Mouse (Mus musculus) liver, adult 2 months (tissue): Measurements from ENCODE around the gene Tshz2. TPM values are rescaled to one million over a fixed set of nuclear protein-coding genes. Genes with fewer than 3 reads are reported as not detected.

Experiments used
- DNase-seq: peaks from one replicate; pipeline ENCODE4 v3.0.0-alpha.2; 2011; ENCODE audit warnings: low read depth, low spot score; ENCODE audit errors: extremely low read depth
- H3K27ac ChIP-seq: fragments of 200-500 bp; replicated peaks from 2 replicates; pipeline ENCODE4 v1.5.1; 2012; ENCODE audit warnings: low read depth, mild to moderate bottlenecking, control low read depth, inconsistent platforms, low read length; ENCODE audit not compliant: insufficient read depth
- H3K27me3 ChIP-seq: fragments of 200-500 bp; 2 replicates; pipeline ENCODE4 v1.6.1; 2012; ENCODE audit warnings: mild to moderate bottlenecking, moderate library complexity, low read length, inconsistent platforms; ENCODE audit not compliant: control insufficient read depth, insufficient read depth
- H3K36me3 ChIP-seq: fragments of 200-500 bp; 2 replicates; pipeline ENCODE4 v1.6.1; 2012; ENCODE audit warnings: low read length, inconsistent platforms; ENCODE audit not compliant: control insufficient read depth, insufficient read depth
- H3K4me1 ChIP-seq: fragments of 200-500 bp; 2 replicates; pipeline ENCODE4 v1.6.1; 2011; ENCODE audit warnings: low read length; ENCODE audit not compliant: control insufficient read depth, insufficient read depth
- H3K4me3 ChIP-seq: fragments of 200-500 bp; 2 replicates; pipeline ENCODE4 v1.5.1; 2011; ENCODE audit warnings: low read depth, mild to moderate bottlenecking, control low read depth, low read length, moderate library complexity; ENCODE audit not compliant: insufficient read depth
- H3K79me2 ChIP-seq: fragments of 200-500 bp; 2 replicates; pipeline ENCODE4 v1.6.1; 2012; ENCODE audit warnings: inconsistent platforms, mild to moderate bottlenecking, low read length, moderate library complexity; ENCODE audit not compliant: control insufficient read depth, insufficient read depth
- H3K9ac ChIP-seq: fragments of 200-500 bp; 2 replicates; pipeline ENCODE4 v1.6.1; 2012; ENCODE audit warnings: low read depth, mild to moderate bottlenecking, control low read depth, inconsistent platforms, low read length
- CTCF ChIP-seq: fragments of 200-500 bp; IDR thresholded peaks from 2 replicates; pipeline ENCODE4 v1.5.1; 2011; ENCODE audit warnings: low read depth, low read length, control low read depth
- POLR2A ChIP-seq: fragments of 200-500 bp; IDR thresholded peaks from 2 replicates; pipeline ENCODE4 v1.6.1; 2011; ENCODE audit warnings: low read length, control low read depth; ENCODE audit not compliant: insufficient read depth; ENCODE audit errors: extremely low read depth
- WGBS: fragments of 180-500 bp; shearing (Covaris S2); methylation state at CpG from one replicate; pipeline ENCODE4 v1.1.7; 2018; 5-methylcytosine and 5-hydroxymethylcytosine counted together
- polyA plus RNA-seq: library from polyadenylated mRNA; depleted of rRNA; stranded (reverse); fragments of >200 nt; gene quantifications from 2 replicates; pipeline ENCODE4 v1.2.3, GENCODE M21; 2012
- total RNA-seq: library from RNA; depleted of rRNA; stranded (reverse); fragments of >200 nt; gene quantifications from 2 replicates; pipeline ENCODE4 v1.2.3, GENCODE M21; 2014

The Tshz2 gene
- total and polyA plus RNA-seq, 2 experiments, result 3.3 to 4.1 TPM

- 87% methylated on average over 7 of the region's 7 CpGs for WGBS
- TF ChIP-seq POLR2A (no peak), CTCF (no peak)
- H3K27ac ChIP-seq, result no peak overlapping the region
Observed at GRCm38 (mm10) chr2:169747114-169747642, 114.4 kb downstream of the Tshz2 start.

DNA sequence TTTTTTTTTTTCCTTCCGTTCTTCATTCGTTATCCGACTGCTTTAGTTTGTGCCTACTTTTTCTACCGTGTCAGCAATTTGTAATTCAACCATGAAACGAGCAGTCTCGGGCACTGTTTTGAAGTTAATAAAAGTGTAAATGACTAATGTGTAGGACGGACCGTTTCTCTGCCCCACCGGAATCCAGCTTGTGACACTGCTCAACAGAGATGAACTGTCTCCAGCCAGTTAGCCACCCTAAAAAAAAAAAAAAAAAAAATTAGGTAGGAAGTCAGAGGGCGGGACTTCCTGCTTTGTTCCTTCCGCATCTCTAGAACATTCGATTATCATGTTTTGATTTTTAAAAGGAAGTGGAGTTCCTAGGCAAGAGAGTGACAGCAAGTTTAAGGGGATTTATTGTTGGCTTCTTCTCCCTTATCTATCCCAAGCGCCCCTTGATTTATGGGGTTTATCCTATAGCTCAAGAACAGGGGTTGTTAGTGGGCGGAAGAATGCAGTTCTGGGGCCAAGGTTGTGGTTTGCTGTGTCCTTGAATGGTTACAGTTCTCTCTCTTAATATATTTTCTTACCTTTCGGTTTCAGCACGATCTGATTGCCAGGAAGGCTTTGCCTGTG is 116.6 kb downstream of the Tshz2 start:
- H3K36me3 ChIP-seq, result no peaks in the 10 kb centered on the region
- peaks cover 13% of the 10 kb centered on the region for H3K4me1 ChIP-seq
- H3K9ac ChIP-seq, result no peak overlapping the region
- H3K4me3 ChIP-seq, result no peak overlapping the region
- no peaks in the 10 kb centered on the region for H3K27me3 ChIP-seq
- WGBS, result 74% methylated on average over 16 of the region's 16 CpGs
- peaks cover 3% of the 10 kb centered on the region; the same call in 1 of the 2 replicates for H3K79me2 ChIP-seq
- peak overlapping the region; percentile 25; the same call in 1 of the 2 replicates for H3K27ac ChIP-seq
- no peak for DNase-seq
- no peak for TF ChIP-seq CTCF

More at GRCm38 (mm10) chr2:169747114-169747642, 114.4 kb downstream of the Tshz2 start:
- H3K36me3 ChIP-seq, result no peaks in the 10 kb centered on the region
- H3K4me3 ChIP-seq, result no peak overlapping the region
- H3K9ac ChIP-seq, result no peak overlapping the region
- DNase-seq, result no peak
- peaks cover 3% of the 10 kb centered on the region; the same call in 1 of the 2 replicates for H3K79me2 ChIP-seq
- H3K4me1 ChIP-seq, result peaks cover 20% of the 10 kb centered on the region
- no peaks in the 10 kb centered on the region for H3K27me3 ChIP-seq

GRCm38 (mm10) chr2:169750574-169751491 is 118.0 kb downstream of the Tshz2 start:
- Histone ChIP-seq H3K79me2 (0 out of 2 replicates have a peak, but pooled peaks cover 3% of the 10 kb centered on the region), H3K36me3 (no peaks in the 10 kb centered on the region), H3K4me1 (peaks cover 21% of the 10 kb centered on the region), H3K27me3 (no peaks in the 10 kb centered on the region), H3K9ac (no peak overlapping the region), H3K27ac (peak overlapping the region; percentile 7; the same call in 1 of the 2 replicates), H3K4me3 (no peak overlapping the region)
- 26% methylated on average over 15 of the region's 15 CpGs for WGBS
- DNase-seq, result peak; percentile 66
- TF ChIP-seq CTCF, result no peak
- TF ChIP-seq POLR2A, result no peak

GRCm38 (mm10) chr2:169752126-169752525 is 119.3 kb downstream of the Tshz2 start:
- no peak overlapping the region for H3K27ac ChIP-seq
- WGBS, result 93% methylated on average over 9 of the region's 9 CpGs
- H3K79me2 ChIP-seq, result no peaks in the 10 kb centered on the region
- DNase-seq, result no peak
- no peaks in the 10 kb centered on the region for H3K36me3 ChIP-seq
- H3K4me3 ChIP-seq, result no peak overlapping the region
- H3K9ac ChIP-seq, result no peak overlapping the region
- H3K27me3 ChIP-seq, result no peaks in the 10 kb centered on the region
- H3K4me1 ChIP-seq, result peaks cover 21% of the 10 kb centered on the region
- no peak for TF ChIP-seq CTCF
- TF ChIP-seq POLR2A, result no peak

GRCm38 (mm10) chr2:169753432-169753831 is 120.6 kb downstream of the Tshz2 start:
- no peaks in the 10 kb centered on the region for H3K36me3 ChIP-seq
- no peak overlapping the region for H3K9ac ChIP-seq
- 96% methylated on average over 9 of the region's 9 CpGs for WGBS
- peaks cover 21% of the 10 kb centered on the region for H3K4me1 ChIP-seq
- no peak overlapping the region for H3K27ac ChIP-seq
- TF ChIP-seq POLR2A (no peak), CTCF (no peak)
- DNase-seq, result no peak
- no peaks in the 10 kb centered on the region for H3K27me3 ChIP-seq
- H3K79me2 ChIP-seq, result no peaks in the 10 kb centered on the region
- no peak overlapping the region for H3K4me3 ChIP-seq
